Mouse (Mus musculus) left cerebral cortex, adult 2 months (tissue): ENCODE measurements around the gene Nudt14. TPM values are rescaled to one million over a fixed set of nuclear protein-coding genes. Genes with fewer than 3 reads are reported as not detected.

Source experiments
- DNase-seq, 2 experiments: peaks; one replicate each; pipeline ENCODE4 v3.0.0; 2021 to 2022; ENCODE audit warnings: low spot score in 2 of 2, mixed read lengths in 1 of 2; ENCODE audit errors: extremely low spot score in 1 of 2
- H3K27ac ChIP-seq: fragments of 200-600 bp; 2 replicates; pipeline ENCODE4 v1.8.1; 2022
- H3K4me3 ChIP-seq: fragments of 200-600 bp; 2 replicates; pipeline ENCODE4 v1.8.1; 2022
- CTCF ChIP-seq: fragments of 200-600 bp; IDR thresholded peaks from 2 replicates; pipeline ENCODE4 v1.8.1; 2022; ENCODE audit warnings: antibody characterized with exemption, mild to moderate bottlenecking, moderate library complexity
- intact Hi-C: fragments of 180-260 bp; cut with DNase I; formaldehyde crosslinking; loops from one replicate; pipeline ENCODE4 v1.15.1; 2025
- total RNA-seq, 2 experiments: library from RNA; stranded (reverse); gene quantifications; 2 replicates each; pipeline ENCODE4 v1.2.3; 2021

The Nudt14 gene
- total RNA-seq, 2 experiments from 2014 or later, result 10.1 to 13.7 TPM

- DNase-seq, result no peak
- intact Hi-C loops, result no loop called here
- TF ChIP-seq CTCF, result no peak
- Histone ChIP-seq H3K27ac (no peak overlapping the region), H3K4me3 (no peak overlapping the region)
These were observed 1.7 kb upstream of the Nudt14 start for GRCm38 (mm10) chr12:112943669-112944068.

DNA sequence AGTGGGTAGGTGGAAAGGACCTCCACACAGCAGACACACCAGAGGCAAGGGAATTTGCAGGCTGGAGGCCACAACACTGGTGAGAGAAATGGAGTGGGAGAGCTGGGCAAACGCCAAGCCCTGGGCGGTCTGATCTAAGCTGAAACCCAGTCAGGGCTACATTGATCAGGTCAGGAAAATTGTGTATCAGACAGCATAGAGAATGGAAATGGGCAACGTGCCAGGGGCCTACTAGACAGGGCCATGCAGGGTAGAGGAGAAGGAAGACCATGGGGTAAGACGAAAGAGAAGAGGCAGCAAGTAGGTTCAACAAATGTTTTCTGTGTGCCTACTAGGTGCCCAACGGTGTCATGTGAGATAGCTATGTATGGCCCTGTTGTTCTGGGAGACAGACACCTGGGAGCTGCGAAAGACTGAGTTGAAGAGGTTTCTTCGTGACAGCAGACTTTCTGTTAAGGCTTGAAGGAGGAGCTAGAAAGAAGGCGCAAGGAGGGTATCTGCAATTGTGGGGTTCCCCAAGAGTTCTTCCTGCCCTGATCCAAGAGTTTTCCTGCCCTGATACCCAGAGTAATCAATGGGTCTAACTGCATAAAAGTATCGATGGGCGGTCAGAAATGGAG, 658 bp downstream of the Nudt14 start:
- TF ChIP-seq CTCF, result no peak
- Histone ChIP-seq H3K27ac (peak overlapping the region; percentile 94), H3K4me3 (peak overlapping the region; percentile 86)
- intact Hi-C loops, result no loop called here
- no peak for DNase-seq

DNA sequence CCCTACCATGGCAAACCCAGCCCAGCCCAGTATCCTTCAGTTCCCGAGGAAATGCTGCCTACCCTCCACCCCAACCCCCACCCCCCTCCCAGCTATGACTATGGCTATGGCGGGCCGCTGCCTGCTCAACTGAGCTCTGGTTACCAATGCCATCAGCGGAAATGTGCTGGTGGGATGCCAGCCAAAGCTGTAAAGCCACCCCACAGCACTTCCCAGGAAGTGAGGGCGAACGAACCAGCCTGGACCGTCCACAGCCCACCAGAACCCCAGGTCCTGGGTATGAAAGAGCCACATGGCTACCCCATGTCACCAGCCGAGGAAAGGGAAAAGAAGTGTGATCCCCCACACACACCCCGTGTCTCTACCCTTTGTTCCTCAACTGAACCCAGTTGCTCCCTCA, 1.2 kb downstream of the Nudt14 start:
- H3K27ac ChIP-seq, result no peak overlapping the region
- DNase-seq, result no peak
- intact Hi-C loops, result no loop called here
- no peak for TF ChIP-seq CTCF
- no peak overlapping the region for H3K4me3 ChIP-seq

DNA sequence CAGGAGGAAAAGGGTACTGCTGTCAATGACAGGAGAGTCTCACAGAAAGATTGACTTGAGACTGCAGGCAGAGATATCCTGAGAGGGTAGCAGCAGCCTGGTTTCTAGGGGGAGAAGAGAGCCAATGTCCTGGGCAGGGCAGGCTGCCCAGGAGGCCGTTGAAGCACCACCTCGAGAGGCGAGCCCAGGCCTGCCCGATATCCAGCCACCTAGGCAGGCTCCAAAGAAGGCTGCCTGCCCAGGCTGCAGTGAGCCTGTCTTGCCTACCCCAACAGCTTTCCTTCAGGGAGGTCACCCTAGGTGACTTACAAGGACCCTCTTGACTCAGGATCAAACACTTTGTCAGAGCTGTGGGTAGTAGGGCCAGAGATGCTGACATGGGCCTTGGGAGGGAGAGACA, 1.7 kb downstream of the Nudt14 start:
- Histone ChIP-seq H3K4me3 (no peak overlapping the region), H3K27ac (no peak overlapping the region)
- DNase-seq, result no peak
- no peak; the same call in 1 of the 2 replicates for TF ChIP-seq CTCF
- intact Hi-C loops, result no loop called here

DNA sequence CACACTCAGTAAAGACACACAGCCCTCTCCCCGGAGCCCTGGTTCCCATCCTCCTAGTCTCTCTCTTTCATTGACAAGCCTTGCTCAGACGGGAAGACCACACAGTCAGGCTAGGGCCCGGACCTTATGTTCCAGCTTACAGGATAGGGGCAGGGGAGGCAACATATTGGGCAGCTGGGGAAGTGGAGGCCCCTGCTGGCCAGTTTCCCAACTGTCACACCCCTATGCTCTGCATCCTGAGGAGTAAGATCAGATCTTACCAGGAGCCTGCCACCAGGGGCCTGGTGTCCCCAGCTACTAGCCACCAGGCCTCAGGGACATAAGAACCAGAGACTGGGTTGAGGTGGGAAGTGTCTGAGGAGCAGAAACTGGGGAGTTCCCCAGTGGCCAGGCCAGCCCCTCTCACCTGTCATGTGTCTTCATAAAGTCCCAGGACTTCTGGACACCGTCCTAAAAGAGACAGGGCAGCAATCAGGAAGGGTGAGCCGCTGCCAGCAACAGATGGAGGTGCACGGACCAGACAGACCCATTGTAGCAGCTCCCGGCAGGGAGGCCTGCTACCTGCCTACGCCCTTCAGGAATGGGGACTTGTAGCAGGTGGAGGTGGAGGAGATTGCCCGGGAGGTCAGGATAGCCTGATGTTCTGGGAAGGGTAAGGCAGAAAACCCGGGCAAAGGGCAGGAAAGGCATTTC, 2.9 kb downstream of the Nudt14 start:
- DNase-seq, result no peak
- Histone ChIP-seq H3K4me3 (no peak overlapping the region), H3K27ac (no peak overlapping the region)
- intact Hi-C loops, result no loop called here
- peak; percentile 28; the same call in 1 of the 2 replicates for TF ChIP-seq CTCF

GRCm38 (mm10) chr12:112938366-112938765, 3.6 kb downstream of the Nudt14 start:
- TF ChIP-seq CTCF, result no peak
- DNase-seq, result no peak
- intact Hi-C loops, result no loop called here
- Histone ChIP-seq H3K27ac (no peak overlapping the region), H3K4me3 (no peak overlapping the region)

DNA sequence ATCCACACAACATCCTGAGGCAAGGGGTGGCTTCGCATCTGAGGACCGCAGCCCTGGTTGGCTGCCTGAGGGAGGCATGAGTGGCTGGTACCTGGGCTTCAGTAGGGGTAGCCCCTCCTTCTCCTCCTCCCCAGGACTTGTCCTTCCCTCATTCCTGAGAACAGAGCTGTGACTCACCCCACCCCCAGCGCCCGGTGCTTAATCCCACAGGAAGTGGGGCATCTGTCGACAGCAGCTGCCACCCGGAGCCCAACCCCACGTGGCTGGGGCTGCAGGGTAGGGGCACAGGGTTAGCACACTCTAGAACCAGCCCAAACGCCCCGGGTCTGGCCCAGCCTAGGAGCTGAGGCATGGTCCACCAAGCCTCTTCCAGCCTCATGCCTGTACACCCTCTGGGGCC, 4.0 kb downstream of the Nudt14 start:
- Histone ChIP-seq H3K27ac (no peak overlapping the region), H3K4me3 (no peak overlapping the region)
- intact Hi-C loops, result no loop called here
- no peak for TF ChIP-seq CTCF
- peak; percentile 45 to 66 for DNase-seq

GRCm38 (mm10) chr12:112932647-112933046, 9.3 kb downstream of the Nudt14 start:
- TF ChIP-seq CTCF, result no peak
- intact Hi-C loops, result no loop called here
- no peak for DNase-seq
- no peak overlapping the region for H3K27ac ChIP-seq
- no peak overlapping the region for H3K4me3 ChIP-seq

DNA sequence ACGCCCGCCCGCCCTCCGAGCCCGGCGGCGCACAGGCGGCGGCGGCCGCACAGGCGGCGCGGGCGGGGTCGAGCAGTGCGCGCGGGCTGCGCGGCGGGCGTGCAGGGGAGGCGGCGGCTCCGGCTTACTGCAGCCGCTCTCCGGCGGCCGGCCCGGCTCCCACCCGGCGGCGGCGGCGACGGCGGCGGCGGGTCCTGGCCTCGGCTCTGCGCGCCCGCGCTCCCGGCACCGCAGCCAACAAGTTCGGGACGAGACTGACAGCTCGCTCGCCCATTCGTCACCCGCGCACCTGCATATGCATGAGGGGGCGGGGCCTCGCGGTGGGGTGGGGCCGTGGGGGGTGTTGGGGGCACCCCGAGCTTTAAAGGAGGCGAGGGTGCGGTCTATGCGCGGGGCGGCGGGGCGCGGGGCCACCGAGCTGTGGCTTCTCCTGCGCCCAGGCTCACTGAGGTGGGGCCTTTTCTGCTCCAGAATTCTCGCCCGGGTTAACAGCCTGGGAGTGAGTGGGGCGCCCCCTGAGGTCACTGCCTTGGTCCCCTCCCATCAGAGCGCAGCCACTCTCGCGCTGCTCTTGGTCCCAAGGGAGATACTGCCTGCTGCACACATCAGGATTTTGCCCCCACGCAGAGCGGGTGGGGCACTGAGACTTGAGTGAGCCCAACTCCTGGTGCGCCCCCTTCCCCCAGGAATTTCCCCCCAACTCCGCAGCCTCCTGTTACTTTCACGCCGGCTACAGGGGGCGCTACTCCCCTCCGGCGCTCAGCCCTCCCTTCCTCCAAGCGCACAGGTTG, 12.2 kb downstream of the Nudt14 start, which contains the start of gene Jag2:
Gene Jag2, minus strand, starts transcription at position 215 of the 791 bp plus-strand sequence.
- H3K4me3 ChIP-seq, result peak within 1 kb of the TSS; percentile 67
- no peak; the same call in none of the 2 replicates for TF ChIP-seq CTCF
- DNase-seq, result peak; percentile 72 to 73
- intact Hi-C loops, result loop anchor here (2.0 to 5.0 kb wide), 2 partner anchors 52 to 101 kb away; partner anchors contain the start of gene Cdca4
- H3K27ac ChIP-seq, result peak within 1 kb of the TSS; percentile 90

- intact Hi-C loops, result loop anchor here (2.0 to 5.0 kb wide), 2 partner anchors 51 to 100 kb away; partner anchors contain the start of gene Cdca4
- TF ChIP-seq CTCF, result peak; percentile 5; the same call in 1 of the 2 replicates
- Histone ChIP-seq H3K4me3 (peak overlapping the region; percentile 67), H3K27ac (peak overlapping the region; percentile 90)
- peak; percentile 70 to 75 for DNase-seq
These were observed 13.3 kb downstream of the Nudt14 start for GRCm38 (mm10) chr12:112928401-112929241.

DNA sequence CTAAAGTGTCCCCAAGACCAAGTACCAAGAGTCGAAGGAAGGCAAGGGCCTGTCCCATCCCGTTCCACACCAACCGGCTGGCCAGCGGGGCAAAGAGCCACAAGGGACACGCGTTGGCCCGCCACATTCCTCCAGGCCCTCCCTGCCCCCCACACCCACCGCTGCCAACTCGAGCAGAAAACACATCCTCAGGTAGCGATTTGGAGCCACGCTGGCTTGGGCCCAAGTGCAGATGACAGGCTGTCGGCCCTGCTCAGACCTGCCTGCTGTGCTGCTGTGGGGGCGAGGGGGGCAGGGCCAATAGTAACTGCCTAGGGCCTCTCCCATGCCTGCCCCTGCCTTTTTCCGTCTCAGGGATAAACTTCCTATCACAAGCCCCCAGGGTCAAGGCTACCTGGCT, 14.7 kb downstream of the Nudt14 start:
- no peak for TF ChIP-seq CTCF
- Histone ChIP-seq H3K27ac (no peak overlapping the region), H3K4me3 (no peak overlapping the region)
- no peak for DNase-seq
- intact Hi-C loops, result loop anchor here (5.0 kb wide), 1 partner anchor 50 kb away; no protein-coding TSS in a partner anchor
